Mouse (Mus musculus): Measurements from ENCODE around the gene Wnk2.

Wnk2 gene

DNA sequence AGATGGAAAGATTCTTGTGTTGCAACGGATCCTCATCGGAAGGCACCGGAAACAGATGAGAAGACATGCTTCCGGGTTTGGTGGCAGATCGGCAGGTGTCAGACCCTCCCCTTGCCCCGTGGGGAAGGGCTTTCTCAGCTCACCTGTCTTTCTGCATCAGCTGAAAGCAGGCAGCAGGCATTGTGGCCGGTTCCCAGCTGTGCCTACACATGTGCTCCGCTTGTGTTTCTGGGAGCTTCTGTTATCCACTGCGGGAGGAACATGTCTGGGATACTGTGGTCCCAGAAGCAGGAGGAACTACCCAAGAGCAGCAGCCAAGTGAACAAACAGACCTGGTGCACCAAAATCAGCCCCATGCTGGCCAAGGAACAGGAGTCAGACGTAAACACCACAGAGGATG, 27.7 kb upstream of the Wnk2 start:
- no peak for DNase-seq

DNA sequence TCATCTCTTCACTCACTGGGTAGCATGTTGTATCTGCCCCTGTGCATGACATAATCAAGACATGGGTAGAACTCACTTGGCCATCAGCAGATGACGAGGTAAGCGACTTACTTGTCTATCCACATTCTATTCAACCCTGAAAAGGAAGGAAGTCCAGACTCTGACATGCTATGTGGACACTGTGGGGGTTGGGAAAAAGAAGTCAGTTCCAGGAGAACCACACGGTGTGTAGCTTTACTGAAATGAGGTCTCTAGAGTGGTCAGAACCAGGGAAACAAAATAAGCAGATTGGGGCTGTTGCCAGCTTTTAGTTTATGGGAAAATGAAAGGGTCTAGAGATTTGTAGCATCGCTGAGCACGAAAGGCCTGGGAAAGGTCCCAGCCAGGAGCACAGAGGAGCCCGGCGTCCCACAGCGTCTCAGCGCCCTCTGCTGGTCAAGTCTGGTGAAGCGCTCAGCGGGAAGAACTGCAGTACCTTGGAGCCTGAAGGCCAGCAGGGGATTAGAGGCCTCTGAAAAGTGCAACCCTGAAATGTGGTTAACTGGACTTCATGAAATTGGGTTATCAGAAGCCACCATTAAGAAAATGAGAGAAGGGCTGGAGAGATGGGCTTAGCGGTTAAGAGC, 25.3 kb upstream of the Wnk2 start:
- DNase-seq, result peak; percentile 94

DNA sequence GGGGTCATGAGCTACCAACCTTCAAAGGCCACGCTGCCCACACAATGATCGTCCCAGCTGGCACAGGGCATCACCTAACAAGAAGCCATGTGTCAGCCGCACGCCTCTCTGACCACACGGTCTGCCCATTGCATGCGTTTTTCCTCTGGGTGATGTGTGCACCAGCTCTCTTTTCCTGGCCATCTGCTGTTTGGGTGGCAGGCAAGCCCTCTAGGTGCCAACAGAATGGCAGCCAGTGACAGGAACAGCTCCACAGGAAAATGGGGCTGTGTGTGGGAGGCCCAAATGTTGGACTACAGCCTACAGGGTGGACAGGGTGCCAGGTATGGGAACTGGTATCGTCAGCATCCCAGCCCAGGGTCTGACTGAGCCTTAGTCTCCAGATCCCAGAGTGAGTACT, 24.5 kb upstream of the Wnk2 start:
- DNase-seq, result peak; percentile 89 to 92

DNA sequence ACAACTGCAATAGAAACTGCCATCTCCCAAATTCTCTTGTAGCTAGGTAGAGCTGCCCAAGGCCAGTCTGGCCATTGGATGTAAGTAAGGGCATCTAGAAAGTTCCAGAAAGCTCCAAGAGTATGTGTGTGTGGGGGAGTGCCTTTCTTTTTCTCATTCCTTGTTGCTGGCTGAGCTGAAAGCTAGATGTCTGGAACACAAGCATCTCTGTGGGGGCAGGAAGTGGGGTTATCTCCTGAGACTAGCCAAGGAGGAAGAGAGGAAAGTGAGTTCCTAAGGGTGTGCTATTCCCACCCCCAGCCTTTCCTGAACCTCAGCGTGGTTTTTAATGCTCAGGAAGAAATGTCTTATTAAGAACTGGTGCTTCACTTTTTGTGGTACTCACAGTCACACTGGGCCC, 23.9 kb upstream of the Wnk2 start:
- no peak for DNase-seq

DNA sequence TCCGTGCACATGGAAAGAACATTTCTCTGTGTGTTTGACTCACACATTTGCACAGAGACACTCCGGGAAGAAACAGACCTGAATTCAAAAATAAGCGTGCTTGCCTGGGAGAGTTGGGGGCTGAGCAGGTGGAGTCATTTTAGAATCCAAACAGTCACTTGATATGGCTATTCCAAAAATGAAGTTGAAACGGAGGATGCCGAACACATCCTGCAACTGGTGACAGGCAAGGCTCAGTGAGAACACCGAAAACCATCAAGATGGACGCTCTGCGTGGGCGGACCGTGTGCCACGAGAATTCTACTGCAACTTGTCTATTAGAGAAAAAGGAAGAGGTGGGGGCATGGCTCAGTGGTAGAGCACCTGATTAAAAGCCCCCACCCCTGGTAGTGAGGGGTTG, 22.8 kb upstream of the Wnk2 start:
- DNase-seq, result no peak

DNA sequence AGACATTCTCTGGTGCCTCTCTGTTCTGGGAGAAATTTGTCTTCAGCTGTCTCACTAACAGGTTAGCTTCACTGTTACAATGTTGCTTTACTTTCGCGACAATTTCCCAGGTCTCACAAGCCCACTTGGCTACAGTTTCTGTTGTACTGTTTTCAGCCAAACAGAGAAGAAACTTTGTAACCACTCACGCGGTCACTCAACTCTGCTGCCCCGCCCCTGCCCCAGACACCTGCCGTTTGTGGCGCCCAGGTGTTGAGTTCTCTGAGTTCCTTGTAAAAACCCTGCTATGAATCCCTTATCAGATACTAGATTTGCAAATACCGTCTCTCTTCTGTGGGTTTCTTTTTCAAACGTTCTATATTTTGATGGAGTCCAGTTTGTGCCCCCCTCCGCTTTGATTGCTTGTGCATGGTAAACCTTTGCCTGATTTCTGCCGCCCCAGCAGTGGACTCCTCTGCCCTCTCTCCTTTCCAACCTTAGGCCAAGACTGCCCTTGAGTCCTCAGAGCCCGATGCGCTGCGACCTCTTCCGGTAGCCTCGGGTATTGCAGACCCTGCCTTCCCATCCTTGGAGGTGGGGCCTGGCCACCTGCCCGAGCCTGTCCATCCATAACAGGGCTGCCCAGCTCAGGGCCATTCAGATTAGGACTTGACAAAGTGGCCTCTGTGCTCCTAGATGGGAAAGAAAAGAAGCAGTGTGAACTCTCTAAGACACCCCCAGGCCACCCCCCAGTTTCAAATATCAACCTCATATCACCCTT, 21.8 kb upstream of the Wnk2 start:
- DNase-seq, result peak; percentile 98 to 100

DNA sequence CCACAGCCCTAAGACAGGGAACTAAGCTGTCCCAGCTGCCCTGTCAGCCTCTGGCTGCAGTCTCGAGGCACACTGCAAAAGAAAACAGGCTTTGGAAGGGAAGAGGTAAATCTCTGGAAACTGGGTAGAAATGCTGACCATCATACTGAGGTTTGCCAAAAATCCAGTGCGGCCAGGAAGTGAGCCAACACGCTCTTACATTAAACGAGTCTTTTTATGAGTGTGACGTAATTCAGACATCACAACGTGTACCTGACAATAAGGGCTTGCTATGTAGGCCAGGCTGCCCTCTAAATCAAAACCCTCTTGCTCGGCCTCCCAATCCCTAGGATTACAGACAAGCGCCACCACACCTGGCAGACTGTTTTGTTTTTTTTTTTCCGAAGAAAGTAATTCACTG, 19.3 kb upstream of the Wnk2 start:
- no peak for DNase-seq

DNA sequence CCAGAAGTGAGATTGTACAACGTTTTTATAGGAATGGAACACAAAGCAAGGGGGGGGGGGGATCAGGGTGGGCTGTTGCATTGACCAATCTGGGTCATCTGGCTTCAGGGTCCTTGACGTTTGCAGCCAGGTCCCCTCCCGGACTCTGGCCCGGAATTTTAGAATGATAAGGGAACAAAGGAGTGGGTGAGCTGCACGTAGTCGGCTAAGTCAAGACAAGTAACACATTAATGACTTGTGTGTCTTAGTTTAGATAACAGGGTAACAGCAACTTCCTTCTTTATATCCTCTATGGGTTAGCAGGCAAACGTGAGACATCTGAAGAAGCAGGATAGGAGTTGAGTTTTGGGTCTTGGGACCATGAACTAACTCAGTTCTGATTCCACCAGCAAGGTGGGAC, 15.8 kb upstream of the Wnk2 start:
- DNase-seq, result no peak

DNA sequence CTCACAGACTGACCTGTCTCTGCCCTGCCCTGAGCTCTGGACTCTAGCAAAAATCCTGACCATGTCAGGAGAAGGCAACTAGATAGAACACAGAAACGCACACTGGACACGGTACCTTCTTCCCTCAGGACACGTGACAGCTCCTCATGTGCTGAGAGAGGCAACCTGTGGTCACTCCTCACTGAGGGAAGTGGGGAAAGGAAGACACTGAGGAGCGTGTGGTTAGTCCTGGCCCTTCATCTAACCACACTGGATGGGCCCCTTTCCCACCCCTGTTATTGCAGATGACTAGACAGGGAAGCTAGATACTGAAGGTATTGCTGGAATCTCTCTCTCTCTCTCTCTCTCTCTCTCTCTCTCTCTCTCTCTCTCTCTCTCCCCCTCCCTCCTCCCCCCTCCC, 14.9 kb upstream of the Wnk2 start:
- no peak for DNase-seq

DNA sequence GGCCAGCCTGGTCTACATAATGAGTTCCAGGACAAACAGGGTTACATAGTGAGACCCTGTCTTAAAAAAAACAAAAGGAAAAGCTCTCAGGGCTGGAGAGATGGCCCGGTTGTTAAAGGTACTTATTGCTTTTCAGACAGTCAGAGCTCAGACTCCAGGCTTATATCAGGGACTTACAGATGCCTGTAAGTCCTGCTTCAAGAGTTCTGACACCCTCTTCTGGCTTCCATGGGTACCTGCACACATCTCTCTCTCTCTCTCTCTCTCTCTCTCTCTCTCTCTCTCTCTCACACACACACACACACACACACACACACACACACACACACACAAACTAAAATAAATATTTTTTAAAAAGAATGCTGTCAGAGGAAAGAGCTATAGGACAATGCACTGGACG, 13.4 kb upstream of the Wnk2 start:
- no peak for DNase-seq

DNA sequence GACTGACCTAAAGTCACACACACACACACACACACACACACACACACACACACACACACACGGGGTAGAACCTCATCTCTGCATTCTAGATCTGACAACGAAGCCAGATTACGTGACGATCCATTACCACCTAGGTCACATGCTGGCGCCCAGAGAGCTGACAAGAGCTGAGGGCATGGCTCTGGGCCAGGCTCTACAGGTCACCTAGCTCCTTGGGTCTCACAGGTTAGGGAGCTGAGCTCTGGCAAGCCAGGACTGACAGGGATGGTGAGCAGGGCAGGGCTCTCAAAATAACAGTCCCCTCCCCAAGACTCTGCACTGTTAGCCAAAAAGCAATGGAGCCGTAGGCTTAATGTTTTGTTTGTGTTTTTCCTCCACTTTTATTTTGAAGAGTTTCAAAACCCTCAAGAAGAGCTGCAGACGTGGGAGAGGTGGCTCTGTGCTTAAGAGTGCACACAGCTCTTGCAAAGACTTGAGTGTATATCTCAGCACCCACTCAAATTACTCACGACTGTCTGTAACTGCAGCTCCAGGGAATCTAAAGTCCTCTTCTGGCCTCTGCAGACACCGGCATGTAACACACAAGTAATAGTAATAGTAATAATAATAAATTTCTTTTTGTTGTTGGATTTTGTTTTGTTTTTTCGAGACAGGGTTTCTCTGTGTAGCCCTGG, 10.4 kb upstream of the Wnk2 start:
- DNase-seq, result no peak

DNA sequence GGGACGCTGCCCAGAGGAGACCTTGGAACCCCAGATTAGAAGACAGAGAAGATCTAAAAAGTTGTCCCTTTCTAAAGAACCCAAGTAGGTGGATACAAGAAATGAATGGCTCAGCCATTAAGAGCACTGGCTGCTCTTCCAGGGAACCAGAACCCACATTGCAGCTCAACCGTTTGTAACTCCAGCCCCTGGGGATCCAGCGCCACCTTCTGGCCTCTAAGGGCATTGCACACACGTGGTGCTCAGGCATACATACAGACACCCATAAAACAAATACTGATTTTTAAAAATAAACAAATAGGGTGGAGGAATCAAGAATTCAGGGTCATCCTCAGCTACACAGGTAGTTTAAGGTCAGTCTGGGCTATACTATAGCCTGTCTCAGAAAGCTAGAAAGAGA, 8.8 kb upstream of the Wnk2 start:
- peak; percentile 51 to 63 for DNase-seq

DNA sequence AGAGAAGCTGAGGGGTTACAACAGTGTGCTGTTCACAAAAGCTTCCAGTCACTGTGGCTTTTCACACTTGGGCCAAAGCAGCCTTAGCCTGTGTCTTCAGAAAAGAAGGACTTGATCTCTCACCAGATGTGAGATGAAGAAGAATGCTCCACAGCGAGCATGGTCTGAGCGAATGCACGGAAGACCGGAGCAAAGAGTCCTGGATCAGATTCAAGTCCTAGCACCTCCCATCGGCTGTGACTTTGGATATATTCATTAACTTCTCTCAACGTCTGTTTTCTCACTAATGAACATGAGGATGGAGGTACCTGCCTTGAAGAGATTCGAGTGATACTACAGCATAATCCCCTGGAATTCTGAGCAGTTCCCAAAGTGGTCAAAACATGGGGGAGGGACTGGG, 6.8 kb upstream of the Wnk2 start:
- DNase-seq, result no peak

DNA sequence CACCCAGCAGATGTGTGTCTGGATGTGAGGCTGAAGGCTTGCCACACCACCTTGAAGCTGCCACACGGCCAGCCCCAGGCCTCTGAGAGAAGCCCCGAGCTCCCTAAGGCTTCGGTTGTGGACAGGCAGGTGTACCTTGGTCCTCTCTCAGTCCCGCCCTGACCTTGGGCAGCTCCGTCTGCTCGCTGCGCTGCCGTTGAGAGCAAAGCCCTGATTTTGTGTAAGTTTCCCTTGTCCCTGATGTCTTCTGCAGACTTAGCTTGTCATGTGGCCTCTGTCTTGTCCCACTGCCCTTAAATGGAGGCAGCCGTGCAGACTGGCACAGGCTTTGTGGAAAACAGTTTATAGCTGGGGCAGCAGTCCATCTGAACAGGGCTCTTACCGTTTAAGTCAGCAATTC, 6.2 kb upstream of the Wnk2 start:
- DNase-seq, result no peak

DNA sequence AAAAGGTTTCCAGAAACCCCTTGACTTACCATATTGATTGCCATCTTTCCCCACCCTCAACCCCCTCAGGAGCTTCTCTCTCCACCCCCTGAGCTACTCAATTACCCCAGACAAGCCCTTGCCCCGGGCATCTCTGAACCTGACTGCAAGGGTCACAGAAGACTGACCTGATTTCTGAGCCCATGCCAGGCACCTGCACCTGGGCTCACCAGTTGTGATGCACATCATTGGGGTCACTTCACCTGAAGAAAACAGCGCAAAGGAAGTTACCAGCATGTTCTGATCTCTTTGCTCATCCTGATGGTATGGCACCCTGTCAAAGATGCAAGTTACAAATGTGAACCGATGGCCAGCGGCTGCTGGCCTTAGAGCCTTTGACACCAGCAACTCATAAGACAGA, 873 bp upstream of the Wnk2 start:
- DNase-seq, result no peak

DNA sequence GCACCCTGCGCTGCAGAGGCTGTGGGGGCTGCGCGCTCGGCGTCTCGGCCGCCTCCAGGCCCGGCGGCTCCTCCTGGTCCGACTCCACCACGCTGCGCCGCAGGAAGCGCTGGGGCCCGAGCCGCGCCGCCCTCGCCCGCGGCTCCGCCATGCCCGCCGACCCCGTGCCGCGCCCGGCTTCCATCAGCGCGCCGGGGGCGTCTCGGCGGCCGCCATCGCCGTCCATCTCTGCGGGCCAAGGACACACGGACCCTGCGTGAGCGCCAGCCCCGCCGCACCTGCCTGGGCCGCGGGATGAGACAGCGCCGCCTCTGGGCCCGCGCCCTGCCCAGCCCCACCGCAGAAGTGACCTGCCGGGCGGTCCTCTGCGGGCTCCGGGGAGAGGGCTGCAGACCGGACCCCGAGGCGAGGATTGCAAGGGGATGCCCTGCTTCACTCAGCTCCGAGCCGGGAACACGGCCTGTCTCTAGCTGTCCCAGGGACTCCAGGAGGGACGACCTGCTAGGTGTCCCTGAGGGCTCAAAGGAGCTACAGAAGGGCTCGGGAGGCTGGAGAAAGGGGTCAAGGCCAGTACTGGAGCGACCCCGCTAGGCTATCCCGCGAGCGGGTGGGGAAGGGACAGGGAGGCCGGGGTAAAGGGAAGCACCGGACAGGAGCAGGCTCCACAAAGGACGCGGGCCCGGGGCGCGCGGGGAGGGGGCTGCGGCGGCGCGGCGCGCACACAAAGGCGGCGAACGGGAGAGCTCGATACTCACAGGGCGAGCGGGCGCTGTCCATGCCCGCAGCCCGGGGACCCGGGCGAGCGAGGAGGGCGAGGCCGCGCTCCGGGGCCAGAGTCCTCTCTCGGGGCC, 582 bp downstream of the Wnk2 start:
- DNase-seq, result peak; percentile 76 to 81

DNA sequence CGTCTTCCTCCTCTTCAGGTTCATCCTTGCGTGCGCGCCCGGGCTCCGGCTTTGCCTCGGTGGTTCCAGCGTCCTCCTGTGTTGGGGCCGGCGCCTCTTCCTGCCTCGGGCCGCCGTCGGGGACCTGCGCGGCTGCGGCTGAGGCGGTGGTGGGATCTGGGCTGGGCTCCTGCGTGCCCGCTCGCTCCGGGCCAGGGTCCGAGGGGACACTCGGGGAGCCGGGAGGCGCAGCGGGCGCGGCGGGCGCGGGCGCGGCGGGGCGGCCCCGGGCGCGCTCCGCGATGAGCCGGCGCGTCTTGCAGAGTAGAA, 1.2 kb downstream of the Wnk2 start:
- DNase-seq, result peak; percentile 52 to 62

DNA sequence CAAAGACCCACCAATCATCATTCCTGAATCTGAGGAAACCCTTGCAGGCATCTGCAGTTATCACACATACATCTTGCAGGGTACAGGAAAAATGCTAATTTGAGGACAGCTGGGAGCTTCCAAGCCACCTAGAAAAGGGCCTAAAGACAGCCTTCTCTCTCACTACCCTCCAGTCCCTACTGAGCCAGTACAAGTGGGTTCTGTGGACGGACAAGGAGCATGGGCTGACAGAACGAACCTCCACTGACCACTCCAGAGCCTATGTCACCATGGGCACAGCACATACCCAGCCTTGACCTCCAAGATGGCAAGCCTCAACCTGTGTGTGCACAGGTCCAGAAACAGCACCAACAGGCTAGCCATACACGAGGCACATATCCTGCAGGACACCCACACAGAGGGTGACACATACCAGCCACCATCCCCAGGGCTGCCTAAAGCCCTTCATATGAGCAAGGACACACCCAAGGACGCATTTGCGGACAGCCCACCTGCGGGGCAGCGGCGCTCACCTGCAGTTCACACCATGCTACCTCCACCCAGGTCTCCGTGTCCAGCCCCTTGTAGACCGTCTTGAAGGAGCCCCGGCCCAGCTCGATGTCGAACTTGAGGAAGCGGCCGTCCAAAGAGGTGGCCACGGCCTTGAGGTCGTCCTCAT, 1.6 kb downstream of the Wnk2 start:
- no peak for DNase-seq

DNA sequence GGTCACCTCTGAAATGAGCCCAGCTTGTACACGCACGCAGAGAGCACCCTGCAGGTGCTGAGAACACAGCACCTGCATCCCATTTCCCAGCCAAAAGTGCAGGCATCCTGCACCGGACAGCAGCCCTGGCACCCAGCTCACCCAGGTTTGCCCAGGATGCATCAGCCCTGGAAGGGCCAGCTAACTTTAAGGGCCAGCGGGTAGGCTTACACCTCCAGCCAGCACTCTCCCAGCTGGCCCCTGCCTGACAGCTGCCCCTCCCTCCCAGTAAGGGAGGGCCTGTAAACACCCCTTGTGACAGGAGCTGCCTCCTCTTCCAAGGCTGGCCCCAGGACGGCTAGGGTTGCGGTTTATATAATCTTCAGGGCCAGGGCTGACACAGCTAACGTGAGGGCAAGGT, 2.4 kb downstream of the Wnk2 start:
- DNase-seq, result peak; percentile 48 to 59

DNA sequence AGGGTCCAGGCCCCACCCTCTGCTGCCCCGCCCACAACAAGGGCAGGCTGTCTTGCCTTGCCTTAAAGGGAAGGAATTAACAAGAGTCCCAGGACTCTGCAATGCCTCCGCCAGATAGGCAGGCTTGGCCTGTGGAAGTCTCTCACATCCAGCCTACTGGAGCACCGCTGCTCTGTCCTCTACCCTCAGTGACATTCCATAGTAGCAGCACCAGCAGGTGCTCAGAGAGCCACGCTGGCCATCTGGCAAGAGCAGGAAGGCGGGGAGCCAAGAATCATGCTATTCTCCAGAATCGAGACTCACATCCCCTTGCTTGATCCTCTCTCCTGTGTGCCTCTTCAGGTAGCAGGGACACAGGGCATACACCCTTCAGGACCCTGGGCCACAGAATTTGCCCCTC, 3.4 kb downstream of the Wnk2 start:
- DNase-seq, result peak; percentile 84 to 87

DNA sequence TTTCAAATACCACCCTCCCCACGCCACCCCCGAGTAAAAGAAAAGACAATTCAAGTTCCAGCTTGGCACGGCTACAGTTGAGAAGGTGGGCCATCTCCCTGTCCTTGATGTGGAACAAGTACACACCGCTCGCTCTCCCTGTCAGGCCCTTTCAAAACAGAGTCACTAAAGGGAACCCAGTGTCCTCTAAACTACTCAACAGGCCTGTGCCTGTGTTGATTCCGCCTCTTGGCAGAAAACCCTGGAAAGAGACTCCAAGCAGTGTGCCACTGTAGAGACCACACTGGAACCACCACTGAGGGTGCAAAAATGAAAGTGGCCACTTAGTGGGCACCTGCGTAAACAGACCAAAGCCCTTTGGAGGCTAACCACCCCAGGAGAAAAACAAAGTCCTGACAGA, 4.5 kb downstream of the Wnk2 start:
- DNase-seq, result no peak

DNA sequence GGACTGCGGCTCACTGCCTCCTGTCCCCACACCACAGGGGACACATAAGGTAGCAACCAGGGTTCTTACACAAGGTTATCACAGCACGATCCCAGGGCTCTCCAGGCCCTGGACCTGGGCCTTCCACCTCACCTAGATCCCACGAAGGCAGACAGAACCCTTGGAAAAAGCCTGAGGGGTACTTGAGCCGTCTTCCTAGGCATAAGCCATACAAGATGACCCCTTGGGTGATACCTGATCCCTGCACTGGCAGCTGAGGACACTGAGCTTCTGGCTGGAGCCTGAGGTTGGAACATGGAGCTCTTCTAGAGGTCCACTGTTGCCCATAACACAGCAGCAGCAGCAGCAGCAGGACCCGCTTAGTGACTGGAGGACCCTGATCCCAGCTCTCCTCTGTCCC, 5.4 kb downstream of the Wnk2 start:
- no peak for DNase-seq

DNA sequence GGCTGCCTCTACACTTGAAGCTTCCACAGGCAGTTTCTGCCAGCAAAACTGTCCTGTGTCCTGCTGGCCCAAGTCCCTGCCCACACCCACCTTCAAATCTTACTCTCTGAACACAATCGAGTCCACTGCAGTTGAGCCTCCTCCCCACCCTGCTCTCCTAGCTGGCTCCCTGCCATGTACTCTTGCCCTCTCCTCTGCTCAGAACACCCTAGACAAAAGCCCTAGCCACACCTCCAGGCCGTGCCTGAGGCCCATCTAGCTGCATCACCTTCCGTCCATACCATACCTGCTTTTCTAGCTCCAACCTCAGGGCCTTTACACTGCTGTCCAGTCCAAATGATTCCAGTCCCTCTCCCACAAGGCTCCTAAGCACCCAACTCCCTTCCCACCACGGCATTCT, 7.2 kb downstream of the Wnk2 start:
- DNase-seq, result no peak
